Mouse (Mus musculus) heart, embryonic 14.5 days (tissue): Measurements from ENCODE around the gene Dusp13. TPM values are rescaled to one million over a fixed set of nuclear protein-coding genes. Genes with fewer than 3 reads are reported as not detected.
A peak's percentile ranks its signal among the peaks of the same experiment; 100 is the strongest.

Experiments
- ATAC-seq: fragments of 200-750 bp; cut with Nextera tagmentation; 2 replicates; pipeline ENCODE4 v1.8.0; 2017; ENCODE audit warnings: low read depth, moderate TSS enrichment; ENCODE audit not compliant: insufficient number of reproducible peaks, insufficient read depth, low FRiP score
- H3K27ac ChIP-seq, 2 experiments: fragments of 200-500 bp in 1 of 2; fragments of 300-500 bp in 1 of 2; sonication (generic) in 1 of 2; replicated peaks in 1 of 2; 2 replicates each; pipeline ENCODE4 v1.5.1; 2012 to 2014; ENCODE audit warnings: low read depth in 2 of 2, low read length in 2 of 2, control low read depth in 1 of 2, mild to moderate bottlenecking in 1 of 2, mixed read lengths in 1 of 2; ENCODE audit not compliant: control insufficient read depth in 1 of 2, insufficient read depth in 1 of 2
- H3K27me3 ChIP-seq: fragments of 300-500 bp; sonication (generic); 2 replicates; pipeline ENCODE4 v1.6.1; 2014; ENCODE audit warnings: mild to moderate bottlenecking, low read length, control low read depth; ENCODE audit not compliant: control insufficient read depth, insufficient read depth
- H3K36me3 ChIP-seq: fragments of 300-500 bp; sonication (generic); 2 replicates; pipeline ENCODE4 v1.6.1; 2014; ENCODE audit warnings: mild to moderate bottlenecking, control low read depth, low read length, mixed read lengths; ENCODE audit not compliant: control insufficient read depth, insufficient read depth
- H3K4me1 ChIP-seq, 2 experiments: fragments of 200-500 bp in 1 of 2; fragments of 300-500 bp in 1 of 2; sonication (generic) in 1 of 2; 2 replicates each; pipeline ENCODE4 v1.6.1; 2012 to 2014; ENCODE audit warnings: low read length in 2 of 2, control low read depth in 1 of 2, mixed read lengths in 1 of 2; ENCODE audit not compliant: control insufficient read depth in 2 of 2, insufficient read depth in 2 of 2
- H3K4me2 ChIP-seq: fragments of 300-500 bp; sonication (generic); 2 replicates; pipeline ENCODE4 v1.6.1; 2014; ENCODE audit warnings: mild to moderate bottlenecking, low read length
- H3K4me3 ChIP-seq, 2 experiments: fragments of 200-500 bp in 1 of 2; fragments of 300-500 bp in 1 of 2; sonication (generic) in 1 of 2; 2 replicates each; pipeline ENCODE4 v1.5.1; 2012 to 2014; ENCODE audit warnings: low read length in 2 of 2, mild to moderate bottlenecking in 2 of 2, control low read depth in 1 of 2, low read depth in 1 of 2, moderate library complexity in 1 of 2; ENCODE audit not compliant: control insufficient read depth in 1 of 2, insufficient read depth in 1 of 2
- H3K9ac ChIP-seq: fragments of 300-500 bp; sonication (generic); 2 replicates; pipeline ENCODE4 v1.6.1; 2014; ENCODE audit warnings: mild to moderate bottlenecking, low read length
- H3K9me3 ChIP-seq: fragments of 300-500 bp; sonication (generic); 2 replicates; pipeline ENCODE4 v1.6.1; 2016; ENCODE audit warnings: low read length, control low read depth; ENCODE audit not compliant: control insufficient read depth
- WGBS: fragments of 180-500 bp; shearing (Covaris S2); extraction: QIAGEN DNeasy Blood & Tissue Kit; methylation state at CpG from one replicate; pipeline ENCODE4 v1.1.7; 2014; 5-methylcytosine and 5-hydroxymethylcytosine counted together
- polyA plus RNA-seq: library from polyadenylated mRNA; unstranded; fragments of >200 nt; fragmentation: Nextera tagmentation; extraction: Ambion mirVana; gene quantifications from 2 replicates; pipeline ENCODE4 v1.2.1, GENCODE M21; 2014

Gene Dusp13
- polyA plus RNA-seq, 1 experiment from 2014 or later, result not detected

- Histone ChIP-seq H3K4me3 (no peak overlapping the region), H3K4me1 (no peaks in the 10 kb centered on the region), H3K9ac (no peak overlapping the region), H3K27ac (no peak overlapping the region), H3K4me2 (no peak overlapping the region), H3K27me3 (no peaks in the 10 kb centered on the region), H3K9me3 (no peaks in the 10 kb centered on the region), H3K36me3 (peaks cover 44% of the 10 kb centered on the region)
- WGBS, result 83% methylated on average over 4 of the region's 4 CpGs
- ATAC-seq, result no peak
These were observed 35.5 kb upstream of the Dusp13 start for GRCm38 (mm10) chr14:21786500-21786899.

DNA sequence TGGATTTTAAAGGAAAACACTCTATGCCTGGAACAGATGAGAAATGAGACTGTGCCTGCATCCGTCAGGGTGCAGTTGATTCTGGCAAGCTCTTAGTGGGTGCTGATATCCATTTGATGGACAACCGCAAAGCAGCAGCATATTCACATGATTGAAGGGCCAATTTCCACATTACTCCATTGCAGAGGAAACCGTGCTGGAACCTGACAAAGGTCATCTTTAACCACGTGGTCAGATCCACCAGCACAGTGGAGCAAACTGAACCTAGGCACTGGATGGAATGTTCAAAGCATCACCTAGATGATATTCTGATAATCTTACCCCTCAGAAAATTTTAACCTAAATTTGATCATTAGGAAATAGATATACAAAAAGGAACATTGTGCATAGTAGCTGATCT lies 25.2 kb upstream of the Dusp13 start:
- Histone ChIP-seq H3K4me1 (peaks cover 0 to 6% of the 10 kb centered on the region in 2 experiments; a peak in 2 of 4 replicates), H3K4me2 (no peak overlapping the region), H3K27me3 (no peaks in the 10 kb centered on the region), H3K9ac (no peak overlapping the region), H3K4me3 (no peak overlapping the region), H3K9me3 (no peaks in the 10 kb centered on the region), H3K36me3 (peaks cover 33% of the 10 kb centered on the region), H3K27ac (no peak overlapping the region)
- ATAC-seq, result no peak
- WGBS, result 87% methylated on average over 4 of the region's 4 CpGs

GRCm38 (mm10) chr14:21773946-21774345 lies 23.0 kb upstream of the Dusp13 start:
- H3K9ac ChIP-seq, result no peak overlapping the region
- WGBS, result 72% methylated on average over 2 of the region's 2 CpGs

GRCm38 (mm10) chr14:21772506-21773281 lies 21.7 kb upstream of the Dusp13 start:
- Histone ChIP-seq H3K9me3 (no peaks in the 10 kb centered on the region), H3K4me2 (no peak overlapping the region), H3K27ac (no peak overlapping the region; a peak in 1 of 4 replicates), H3K36me3 (peaks cover 16% of the 10 kb centered on the region), H3K4me1 (peaks cover 0 to 11% of the 10 kb centered on the region in 2 experiments; a peak in 2 of 4 replicates), H3K27me3 (no peaks in the 10 kb centered on the region), H3K9ac (no peak overlapping the region), H3K4me3 (no peak overlapping the region)
- ATAC-seq, result no peak
- 76% methylated on average over 11 of the region's 11 CpGs for WGBS

More at GRCm38 (mm10) chr14:21773946-21774345, 23.0 kb upstream of the Dusp13 start:
- no peaks in the 10 kb centered on the region for H3K27me3 ChIP-seq
- no peak for ATAC-seq
- no peak overlapping the region for H3K27ac ChIP-seq
- H3K4me2 ChIP-seq, result no peak overlapping the region
- no peak overlapping the region for H3K4me3 ChIP-seq
- peaks cover 0 to 6% of the 10 kb centered on the region in 2 experiments; a peak in 2 of 4 replicates for H3K4me1 ChIP-seq
- peaks cover 21% of the 10 kb centered on the region for H3K36me3 ChIP-seq
- H3K9me3 ChIP-seq, result no peaks in the 10 kb centered on the region

- no peaks in the 10 kb centered on the region for H3K36me3 ChIP-seq
- no peak overlapping the region for H3K4me3 ChIP-seq
- WGBS, result 51% methylated on average over 6 of the region's 6 CpGs
- H3K4me2 ChIP-seq, result peak overlapping the region; percentile 34
- H3K4me1 ChIP-seq, result peaks cover 6 to 32% of the 10 kb centered on the region in 2 experiments
- no peak overlapping the region for H3K9ac ChIP-seq
- H3K9me3 ChIP-seq, result no peaks in the 10 kb centered on the region
- H3K27me3 ChIP-seq, result no peaks in the 10 kb centered on the region
- ATAC-seq, result no peak
- peak overlapping the region; percentile 19 to 55; a peak in 2 of 4 replicates for H3K27ac ChIP-seq
These were observed 15.5 kb upstream of the Dusp13 start for GRCm38 (mm10) chr14:21766398-21766958.

DNA sequence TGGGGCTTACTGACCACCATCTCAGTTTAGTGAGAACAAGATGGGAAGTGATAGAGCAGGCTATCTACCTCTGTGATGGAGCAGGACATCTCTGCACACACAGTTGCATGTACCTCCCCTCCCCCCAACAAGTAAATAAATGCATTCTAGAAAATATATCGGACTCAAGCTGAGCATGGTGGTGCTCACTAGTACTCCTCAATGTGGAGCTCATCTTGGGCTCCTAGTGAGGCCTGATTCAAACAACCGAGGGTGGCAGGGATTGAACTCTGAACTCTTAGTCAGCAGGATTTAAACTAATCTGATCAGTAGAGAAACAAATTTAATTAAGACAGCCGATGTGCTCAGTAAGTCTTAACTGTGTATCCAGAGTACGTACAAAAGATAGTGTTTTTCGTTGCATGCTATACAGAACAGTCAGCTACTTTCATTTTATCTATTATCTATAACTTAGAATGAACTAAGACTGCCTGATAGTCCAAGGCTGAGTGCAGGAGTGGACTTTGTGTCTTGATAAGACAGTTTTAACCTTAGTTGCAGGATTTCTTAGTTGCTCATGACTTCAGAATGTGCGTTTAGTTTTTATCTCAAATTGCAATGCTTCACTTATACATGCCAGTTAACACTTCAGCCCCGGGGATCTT lies 14.9 kb upstream of the Dusp13 start:
- no peak overlapping the region for H3K4me3 ChIP-seq
- no peaks in the 10 kb centered on the region for H3K36me3 ChIP-seq
- no peaks in the 10 kb centered on the region for H3K9me3 ChIP-seq
- H3K4me2 ChIP-seq, result peak overlapping the region; percentile 34
- H3K27me3 ChIP-seq, result no peaks in the 10 kb centered on the region
- peaks cover 6 to 35% of the 10 kb centered on the region in 2 experiments for H3K4me1 ChIP-seq
- no peak overlapping the region for H3K9ac ChIP-seq
- 48% methylated on average over 7 of the region's 7 CpGs for WGBS
- no peak for ATAC-seq
- peak overlapping the region; percentile 19 to 55; a peak in 2 of 4 replicates for H3K27ac ChIP-seq

- 85% methylated on average over 6 of the region's 6 CpGs for WGBS
- peaks cover 6 to 35% of the 10 kb centered on the region in 2 experiments for H3K4me1 ChIP-seq
- H3K27me3 ChIP-seq, result no peaks in the 10 kb centered on the region
- no peaks in the 10 kb centered on the region for H3K9me3 ChIP-seq
- H3K4me2 ChIP-seq, result no peak overlapping the region
- no peak overlapping the region for H3K4me3 ChIP-seq
- no peaks in the 10 kb centered on the region for H3K36me3 ChIP-seq
- H3K9ac ChIP-seq, result no peak overlapping the region
- H3K27ac ChIP-seq, result no peak overlapping the region
- ATAC-seq, result no peak
These were observed 13.7 kb upstream of the Dusp13 start for GRCm38 (mm10) chr14:21764646-21765045.
